Comparison of ENCODE assay signal across 1 mouse cellular context in the genomic region with DNA sequence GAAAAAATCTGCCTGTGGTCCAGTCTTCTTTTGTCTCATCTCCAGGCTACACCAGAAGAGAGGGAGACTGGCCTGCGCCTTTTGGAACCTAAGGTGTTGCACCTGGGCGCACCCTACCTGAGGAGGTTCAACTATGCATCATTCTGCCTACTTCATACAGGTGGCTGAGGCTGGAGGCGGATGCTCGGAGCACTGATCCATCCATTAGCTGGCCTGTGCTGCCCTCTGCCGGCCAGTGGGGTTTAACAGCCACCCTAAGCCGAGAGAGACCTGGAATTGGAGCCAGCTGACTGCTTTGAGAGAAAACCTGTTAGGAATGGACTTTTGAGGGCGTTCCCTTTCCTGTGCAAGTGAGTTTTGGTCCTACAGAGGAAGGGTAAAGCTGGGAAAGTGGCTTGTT.
TF ChIP-seq lines count a peak whose summit lies in the region.

No protein-coding gene starts in this region.

TF ChIP-seq in C2C12, 6 proteins besides CTCF, POLR2A, EP300 and RAD21 (continued from another document):
- no peak for TF ChIP-seq USF1 (IDR thresholded peaks at IDR 0.05; ENCODE audit: low read depth)
